Mouse (Mus musculus) heart, embryonic 14.5 days (tissue): ENCODE results near the gene Wipf3. TPM values are rescaled to one million over a fixed set of nuclear protein-coding genes. Genes with fewer than 3 reads are reported as not detected.

ENCODE experiments used
- ATAC-seq: fragments of 200-750 bp; cut with Nextera tagmentation; 2 replicates; pipeline ENCODE4 v1.8.0; 2017; ENCODE audit warnings: low read depth, moderate TSS enrichment; ENCODE audit not compliant: insufficient number of reproducible peaks, insufficient read depth, low FRiP score
- H3K27ac ChIP-seq, 2 experiments: fragments of 200-500 bp in 1 of 2; fragments of 300-500 bp in 1 of 2; sonication (generic) in 1 of 2; replicated peaks in 1 of 2; 2 replicates each; pipeline ENCODE4 v1.5.1; 2012 to 2014; ENCODE audit warnings: low read depth in 2 of 2, low read length in 2 of 2, control low read depth in 1 of 2, mild to moderate bottlenecking in 1 of 2, mixed read lengths in 1 of 2; ENCODE audit not compliant: control insufficient read depth in 1 of 2, insufficient read depth in 1 of 2
- H3K27me3 ChIP-seq: fragments of 300-500 bp; sonication (generic); 2 replicates; pipeline ENCODE4 v1.6.1; 2014; ENCODE audit warnings: mild to moderate bottlenecking, low read length, control low read depth; ENCODE audit not compliant: control insufficient read depth, insufficient read depth
- H3K36me3 ChIP-seq: fragments of 300-500 bp; sonication (generic); 2 replicates; pipeline ENCODE4 v1.6.1; 2014; ENCODE audit warnings: mild to moderate bottlenecking, control low read depth, low read length, mixed read lengths; ENCODE audit not compliant: control insufficient read depth, insufficient read depth
- H3K4me1 ChIP-seq, 2 experiments: fragments of 200-500 bp in 1 of 2; fragments of 300-500 bp in 1 of 2; sonication (generic) in 1 of 2; 2 replicates each; pipeline ENCODE4 v1.6.1; 2012 to 2014; ENCODE audit warnings: low read length in 2 of 2, control low read depth in 1 of 2, mixed read lengths in 1 of 2; ENCODE audit not compliant: control insufficient read depth in 2 of 2, insufficient read depth in 2 of 2
- H3K4me2 ChIP-seq: fragments of 300-500 bp; sonication (generic); 2 replicates; pipeline ENCODE4 v1.6.1; 2014; ENCODE audit warnings: mild to moderate bottlenecking, low read length
- H3K4me3 ChIP-seq, 2 experiments: fragments of 200-500 bp in 1 of 2; fragments of 300-500 bp in 1 of 2; sonication (generic) in 1 of 2; 2 replicates each; pipeline ENCODE4 v1.5.1; 2012 to 2014; ENCODE audit warnings: low read length in 2 of 2, mild to moderate bottlenecking in 2 of 2, control low read depth in 1 of 2, low read depth in 1 of 2, moderate library complexity in 1 of 2; ENCODE audit not compliant: control insufficient read depth in 1 of 2, insufficient read depth in 1 of 2
- H3K9ac ChIP-seq: fragments of 300-500 bp; sonication (generic); 2 replicates; pipeline ENCODE4 v1.6.1; 2014; ENCODE audit warnings: mild to moderate bottlenecking, low read length
- H3K9me3 ChIP-seq: fragments of 300-500 bp; sonication (generic); 2 replicates; pipeline ENCODE4 v1.6.1; 2016; ENCODE audit warnings: low read length, control low read depth; ENCODE audit not compliant: control insufficient read depth
- WGBS: fragments of 180-500 bp; shearing (Covaris S2); extraction: QIAGEN DNeasy Blood & Tissue Kit; methylation state at CpG from one replicate; pipeline ENCODE4 v1.1.7; 2014; 5-methylcytosine and 5-hydroxymethylcytosine counted together
- polyA plus RNA-seq: library from polyadenylated mRNA; unstranded; fragments of >200 nt; fragmentation: Nextera tagmentation; extraction: Ambion mirVana; gene quantifications from 2 replicates; pipeline ENCODE4 v1.2.1, GENCODE M21; 2014

Wipf3 gene
- polyA plus RNA-seq, 1 experiment from 2014 or later = 6.9 TPM

GRCm38 (mm10) chr6:54432191-54432590, 2.8 kb downstream of the Wipf3 start:
- H3K36me3 ChIP-seq = no peaks in the 10 kb centered on the region
- no peak overlapping the region; the same call in 1 of the 2 replicates for H3K4me2 ChIP-seq
- H3K4me1 ChIP-seq = peaks cover 22 to 26% of the 10 kb centered on the region in 2 experiments
- no peaks in the 10 kb centered on the region for H3K9me3 ChIP-seq
- no peak overlapping the region for H3K9ac ChIP-seq
- no peak overlapping the region for H3K27ac ChIP-seq
- ATAC-seq = no peak
- 86% methylated on average over 9 of the region's 9 CpGs for WGBS
- H3K4me3 ChIP-seq = no peak overlapping the region
- peaks cover 5% of the 10 kb centered on the region; the same call in 1 of the 2 replicates for H3K27me3 ChIP-seq

GRCm38 (mm10) chr6:54432806-54433545, 3.6 kb downstream of the Wipf3 start:
- Histone ChIP-seq H3K27ac (peak overlapping the region in 1 of 2 experiments; percentile 11; a peak in 1 of 4 replicates), H3K4me3 (no peak overlapping the region), H3K36me3 (no peaks in the 10 kb centered on the region), H3K4me1 (peaks cover 22 to 26% of the 10 kb centered on the region in 2 experiments), H3K9me3 (no peaks in the 10 kb centered on the region), H3K4me2 (peak overlapping the region; percentile 26), H3K9ac (no peak overlapping the region), H3K27me3 (peaks cover 5% of the 10 kb centered on the region; the same call in 1 of the 2 replicates)
- 26% methylated on average over 13 of the region's 13 CpGs for WGBS
- ATAC-seq = no peak

- Histone ChIP-seq H3K9ac (no peak overlapping the region), H3K9me3 (no peaks in the 10 kb centered on the region), H3K4me1 (peaks cover 22 to 23% of the 10 kb centered on the region in 2 experiments), H3K4me2 (no peak overlapping the region), H3K36me3 (no peaks in the 10 kb centered on the region), H3K4me3 (no peak overlapping the region), H3K27me3 (no peaks in the 10 kb centered on the region), H3K27ac (0 out of 4 replicates have a peak overlapping the region, but pooled peaks of 1 of the 2 experiments have one; percentile 29)
- WGBS = 71% methylated on average over 2 of the region's 2 CpGs
- ATAC-seq = no peak
Measured at GRCm38 (mm10) chr6:54434171-54434570, 4.8 kb downstream of the Wipf3 start.

GRCm38 (mm10) chr6:54435663-54436062, 6.3 kb downstream of the Wipf3 start:
- Histone ChIP-seq H3K4me2 (no peak overlapping the region), H3K27ac (peak overlapping the region in 1 of 2 experiments; percentile 63; a peak in 2 of 4 replicates), H3K9me3 (no peaks in the 10 kb centered on the region), H3K27me3 (no peaks in the 10 kb centered on the region), H3K36me3 (no peaks in the 10 kb centered on the region), H3K4me3 (no peak overlapping the region), H3K9ac (no peak overlapping the region), H3K4me1 (peaks cover 17 to 20% of the 10 kb centered on the region in 2 experiments)
- 48% methylated on average over 7 of the region's 7 CpGs for WGBS
- ATAC-seq = no peak

- 63% methylated on average over 5 of the region's 5 CpGs for WGBS
- peak overlapping the region in 1 of 2 experiments; percentile 63; a peak in 2 of 4 replicates for H3K27ac ChIP-seq
- no peak overlapping the region for H3K4me2 ChIP-seq
- no peaks in the 10 kb centered on the region for H3K27me3 ChIP-seq
- no peak overlapping the region for H3K4me3 ChIP-seq
- no peak for ATAC-seq
- H3K4me1 ChIP-seq = peaks cover 17 to 18% of the 10 kb centered on the region in 2 experiments
- no peaks in the 10 kb centered on the region for H3K9me3 ChIP-seq
- H3K9ac ChIP-seq = no peak overlapping the region
- H3K36me3 ChIP-seq = no peaks in the 10 kb centered on the region
Measured at GRCm38 (mm10) chr6:54436286-54436685, 6.9 kb downstream of the Wipf3 start.

- Histone ChIP-seq H3K27ac (no peak overlapping the region), H3K4me2 (no peak overlapping the region), H3K36me3 (no peaks in the 10 kb centered on the region), H3K4me1 (peaks cover 9 to 11% of the 10 kb centered on the region in 2 experiments), H3K9ac (no peak overlapping the region), H3K27me3 (no peaks in the 10 kb centered on the region), H3K4me3 (no peak overlapping the region), H3K9me3 (no peaks in the 10 kb centered on the region)
- 45% methylated on average over 4 of the region's 4 CpGs for WGBS
- ATAC-seq = no peak
Measured at GRCm38 (mm10) chr6:54438510-54438909, 9.1 kb downstream of the Wipf3 start.

- no peaks in the 10 kb centered on the region for H3K9me3 ChIP-seq
- no peak for ATAC-seq
- H3K4me2 ChIP-seq = no peak overlapping the region
- H3K27ac ChIP-seq = no peak overlapping the region
- 93% methylated on average over 6 of the region's 6 CpGs for WGBS
- H3K4me1 ChIP-seq = peaks cover 15 to 29% of the 10 kb centered on the region in 2 experiments
- H3K9ac ChIP-seq = no peak overlapping the region
- no peak overlapping the region for H3K4me3 ChIP-seq
- H3K27me3 ChIP-seq = no peaks in the 10 kb centered on the region
- H3K36me3 ChIP-seq = no peaks in the 10 kb centered on the region
Measured at GRCm38 (mm10) chr6:54440658-54441057, 11.3 kb downstream of the Wipf3 start.
